Mouse (Mus musculus): Measurements from ENCODE around the gene Slc22a20. TPM values are rescaled to one million over a fixed set of nuclear protein-coding genes. Genes with fewer than 3 reads are reported as not detected.

The Slc22a20 gene
- polyA plus RNA-seq, 1 experiment, result not detected

GRCm38 (mm10) chr19:6015511-6016315 lies 29.8 kb upstream of the Slc22a20 start, which contains the start of gene Capn1:
Capn1 (minus strand) TSS chr19:6015897.
- no peak for TF ChIP-seq CTCF (IDR thresholded peaks at IDR 0.05; ENCODE audit: insufficient read depth, low read length)
- peak; percentile 48; the same call in 1 of the 2 replicates for TF ChIP-seq POLR2A (IDR thresholded peaks at IDR 0.05; ENCODE audit: borderline replicate concordance, extremely low read depth, low read depth, low read length)
- peak; percentile 78 for DNase-seq
- H3K4me3 ChIP-seq (replicated peaks; ENCODE audit: extremely low read depth, low read depth, low read length), result peak within 1 kb of the TSS; percentile 74
- 5% methylated on average over 40 of the region's 40 CpGs for WGBS
- H3K4me1 ChIP-seq (ENCODE audit: control insufficient read depth, insufficient read depth, low read length), result peaks cover 14% of the 10 kb centered on the region

DNA sequence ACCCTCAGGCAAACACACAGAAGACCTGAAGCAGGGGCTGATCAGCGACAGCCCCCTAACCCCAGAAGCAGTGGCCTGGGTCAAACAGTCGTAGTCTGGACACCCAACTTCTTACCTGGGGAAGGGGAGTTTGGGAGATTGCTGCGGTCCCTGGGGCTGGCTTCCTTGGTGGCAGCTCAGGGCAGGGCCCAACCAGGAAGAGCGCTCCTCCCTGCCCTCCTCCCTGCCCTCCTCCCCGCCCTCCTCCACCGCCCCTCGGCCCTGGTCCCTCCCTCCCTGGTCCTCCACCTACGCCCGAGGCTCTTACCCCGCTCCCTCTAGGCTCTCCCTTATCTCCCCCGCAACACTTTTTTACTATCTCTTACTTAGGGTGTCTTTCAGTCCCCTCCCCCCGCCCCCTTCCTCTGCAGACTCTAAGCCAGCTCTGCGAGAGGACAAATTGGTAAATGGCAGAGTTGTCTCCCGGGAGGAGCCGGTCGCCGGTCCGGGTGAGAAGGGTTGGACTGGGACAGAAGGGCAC lies 29.1 kb upstream of the Slc22a20 start:
- Histone ChIP-seq H3K4me1 (ENCODE audit: control insufficient read depth, insufficient read depth, low read length) (peaks cover 14% of the 10 kb centered on the region), H3K4me3 (replicated peaks; ENCODE audit: extremely low read depth, low read depth, low read length) (peak overlapping the region; percentile 74)
- no peak for TF ChIP-seq CTCF (IDR thresholded peaks at IDR 0.05; ENCODE audit: insufficient read depth, low read length)
- 0 out of 2 replicates have a peak, but pooled peaks have one; percentile 40 for TF ChIP-seq POLR2A (IDR thresholded peaks at IDR 0.05; ENCODE audit: borderline replicate concordance, extremely low read depth, low read depth, low read length)
- 1% methylated on average over 17 of the region's 18 CpGs for WGBS
- DNase-seq, result peak; percentile 69

GRCm38 (mm10) chr19:6013691-6014090 lies 27.7 kb upstream of the Slc22a20 start:
- Histone ChIP-seq H3K4me1 (ENCODE audit: control insufficient read depth, insufficient read depth, low read length) (peaks cover 14% of the 10 kb centered on the region), H3K4me3 (replicated peaks; ENCODE audit: extremely low read depth, low read depth, low read length) (no peak overlapping the region)
- no peak for DNase-seq
- no peak for TF ChIP-seq POLR2A (IDR thresholded peaks at IDR 0.05; ENCODE audit: borderline replicate concordance, extremely low read depth, low read depth, low read length)
- TF ChIP-seq CTCF (IDR thresholded peaks at IDR 0.05; ENCODE audit: insufficient read depth, low read length), result no peak
- 90% methylated on average over 10 of the region's 10 CpGs for WGBS

- H3K4me1 ChIP-seq (ENCODE audit: control insufficient read depth, insufficient read depth, low read length), result peaks cover 2% of the 10 kb centered on the region; the same call in 1 of the 2 replicates
- TF ChIP-seq POLR2A (IDR thresholded peaks at IDR 0.05; ENCODE audit: borderline replicate concordance, extremely low read depth, low read depth, low read length), result no peak
- TF ChIP-seq CTCF (IDR thresholded peaks at IDR 0.05; ENCODE audit: insufficient read depth, low read length), result no peak
- no peak for DNase-seq
- WGBS, result 85% methylated on average over 8 of the region's 8 CpGs
- no peak overlapping the region for H3K4me3 ChIP-seq (replicated peaks; ENCODE audit: extremely low read depth, low read depth, low read length)
Observed at GRCm38 (mm10) chr19:6009137-6009536, 23.2 kb upstream of the Slc22a20 start.

- H3K4me3 ChIP-seq (replicated peaks; ENCODE audit: extremely low read depth, low read depth, low read length), result no peak overlapping the region
- no peaks in the 10 kb centered on the region for H3K4me1 ChIP-seq (ENCODE audit: control insufficient read depth, insufficient read depth, low read length)
- no peak for TF ChIP-seq POLR2A (IDR thresholded peaks at IDR 0.05; ENCODE audit: borderline replicate concordance, extremely low read depth, low read depth, low read length)
- no peak for TF ChIP-seq CTCF (IDR thresholded peaks at IDR 0.05; ENCODE audit: insufficient read depth, low read length)
- 84% methylated on average over 13 of the region's 13 CpGs for WGBS
- DNase-seq, result no peak
Observed at GRCm38 (mm10) chr19:6007013-6007412, 21.1 kb upstream of the Slc22a20 start.

- DNase-seq, result no peak
- Histone ChIP-seq H3K4me3 (replicated peaks; ENCODE audit: extremely low read depth, low read depth, low read length) (no peak overlapping the region), H3K4me1 (ENCODE audit: control insufficient read depth, insufficient read depth, low read length) (no peaks in the 10 kb centered on the region)
- WGBS, result 62% methylated on average over 11 of the region's 11 CpGs
- no peak for TF ChIP-seq POLR2A (IDR thresholded peaks at IDR 0.05; ENCODE audit: borderline replicate concordance, extremely low read depth, low read depth, low read length)
Observed at GRCm38 (mm10) chr19:6005541-6005940, 19.6 kb upstream of the Slc22a20 start.

- TF ChIP-seq POLR2A (IDR thresholded peaks at IDR 0.05; ENCODE audit: borderline replicate concordance, extremely low read depth, low read depth, low read length) (no peak), CTCF (IDR thresholded peaks at IDR 0.05; ENCODE audit: insufficient read depth, low read length) (no peak)
- 61% methylated on average over 5 of the region's 5 CpGs for WGBS
- no peaks in the 10 kb centered on the region for H3K4me1 ChIP-seq (ENCODE audit: control insufficient read depth, insufficient read depth, low read length)
- DNase-seq, result no peak
- H3K4me3 ChIP-seq (replicated peaks; ENCODE audit: extremely low read depth, low read depth, low read length), result no peak overlapping the region
Observed at GRCm38 (mm10) chr19:5999969-6000368, 14.0 kb upstream of the Slc22a20 start.

DNA sequence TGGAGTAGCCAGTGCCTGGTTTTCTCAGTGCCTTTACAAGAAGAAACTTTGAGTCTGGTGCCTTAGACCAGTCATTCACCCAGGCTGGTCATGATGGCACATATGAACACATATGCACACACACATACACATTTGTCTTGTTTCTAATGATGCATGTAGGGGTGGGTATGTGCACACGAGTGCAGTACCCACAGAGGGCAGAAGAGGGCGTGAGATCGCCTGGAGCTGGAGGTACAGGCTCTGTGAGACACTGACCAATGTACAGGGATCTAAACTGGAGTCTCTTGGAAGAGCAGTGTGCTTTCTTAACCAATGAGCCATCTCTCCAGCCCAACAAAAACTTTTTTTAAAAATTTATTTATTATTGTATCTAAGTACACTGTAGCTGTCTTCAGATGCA lies 12.2 kb upstream of the Slc22a20 start:
- DNase-seq, result no peak
- 85% methylated on average over 3 of the region's 3 CpGs for WGBS

GRCm38 (mm10) chr19:5994711-5995110 lies 8.8 kb upstream of the Slc22a20 start:
- no peaks in the 10 kb centered on the region for H3K4me1 ChIP-seq (ENCODE audit: control insufficient read depth, insufficient read depth, low read length)
- no peak overlapping the region for H3K4me3 ChIP-seq (replicated peaks; ENCODE audit: extremely low read depth, low read depth, low read length)
- TF ChIP-seq POLR2A (IDR thresholded peaks at IDR 0.05; ENCODE audit: borderline replicate concordance, extremely low read depth, low read depth, low read length) (no peak), CTCF (IDR thresholded peaks at IDR 0.05; ENCODE audit: insufficient read depth, low read length) (no peak)
- WGBS, result 82% methylated on average over 14 of the region's 14 CpGs
- DNase-seq, result no peak

More for the DNA sequence above, 12.2 kb upstream of the Slc22a20 start:
- 0 out of 2 replicates have a peak, but pooled peaks have one; percentile 33 for TF ChIP-seq CTCF (IDR thresholded peaks at IDR 0.05; ENCODE audit: insufficient read depth, low read length)
- no peak for TF ChIP-seq POLR2A (IDR thresholded peaks at IDR 0.05; ENCODE audit: borderline replicate concordance, extremely low read depth, low read depth, low read length)
- Histone ChIP-seq H3K4me1 (ENCODE audit: control insufficient read depth, insufficient read depth, low read length) (no peaks in the 10 kb centered on the region), H3K4me3 (replicated peaks; ENCODE audit: extremely low read depth, low read depth, low read length) (no peak overlapping the region)

DNA sequence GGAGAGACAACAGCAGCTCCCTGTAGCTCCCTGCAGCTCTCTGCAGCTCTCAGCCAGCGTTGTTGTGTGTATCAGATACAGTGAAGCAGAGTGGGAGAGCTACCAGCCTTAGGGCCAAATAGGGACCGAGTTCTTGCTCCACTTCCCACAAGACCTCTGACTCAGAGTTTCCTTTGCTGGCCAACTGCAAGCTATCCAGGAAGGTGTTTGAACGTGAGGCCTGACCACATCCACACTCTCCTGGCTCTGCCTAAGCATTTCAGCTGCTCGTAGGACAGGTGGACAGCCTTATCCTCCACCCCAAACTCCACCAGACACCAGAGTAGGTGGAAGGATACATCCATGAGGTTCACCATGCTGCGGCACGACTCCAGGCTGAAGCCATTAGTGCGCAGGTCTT lies 6.1 kb upstream of the Slc22a20 start:
- Histone ChIP-seq H3K4me3 (replicated peaks; ENCODE audit: extremely low read depth, low read depth, low read length) (no peak overlapping the region), H3K4me1 (ENCODE audit: control insufficient read depth, insufficient read depth, low read length) (no peaks in the 10 kb centered on the region)
- TF ChIP-seq POLR2A (IDR thresholded peaks at IDR 0.05; ENCODE audit: borderline replicate concordance, extremely low read depth, low read depth, low read length), result no peak
- TF ChIP-seq CTCF (IDR thresholded peaks at IDR 0.05; ENCODE audit: insufficient read depth, low read length), result no peak
- WGBS, result 72% methylated on average over 7 of the region's 7 CpGs
- DNase-seq, result no peak
